Mouse (Mus musculus): ENCODE results near the gene Car3.
A peak's percentile ranks its signal among the peaks of the same experiment; 100 is the strongest.

Gene Car3

GRCm38 (mm10) chr3:14876325-14876918 lies 13.1 kb downstream of the Car3 start:
- DNase-seq: no peak

GRCm38 (mm10) chr3:14877251-14877909 lies 14.1 kb downstream of the Car3 start:
- no peak for DNase-seq

GRCm38 (mm10) chr3:14878749-14879223 lies 15.5 kb downstream of the Car3 start:
- DNase-seq: no peak

GRCm38 (mm10) chr3:14879293-14879692 lies 16.0 kb downstream of the Car3 start:
- no peak for DNase-seq

GRCm38 (mm10) chr3:14880277-14880676 lies 17.0 kb downstream of the Car3 start:
- no peak for DNase-seq

GRCm38 (mm10) chr3:14882005-14882404 lies 18.7 kb downstream of the Car3 start:
- DNase-seq: no peak

GRCm38 (mm10) chr3:14882756-14883155 lies 19.4 kb downstream of the Car3 start:
- no peak for DNase-seq

- DNase-seq: no peak
Measured at GRCm38 (mm10) chr3:14884826-14885225, 21.5 kb downstream of the Car3 start.

GRCm38 (mm10) chr3:14886102-14887098 lies 23.1 kb downstream of the Car3 start, which contains the start of gene Car2:
Gene Car2, plus strand, starts transcription at chr3:14886273.
- DNase-seq: peak; percentile 58 to 71

GRCm38 (mm10) chr3:14887134-14887666 lies 23.9 kb downstream of the Car3 start:
- DNase-seq: no peak

GRCm38 (mm10) chr3:14887686-14888295 lies 24.5 kb downstream of the Car3 start:
- peak; percentile 11 to 17 for DNase-seq

GRCm38 (mm10) chr3:14888549-14888948 lies 25.2 kb downstream of the Car3 start:
- no peak for DNase-seq

- DNase-seq: no peak
Measured at GRCm38 (mm10) chr3:14889085-14889484, 25.8 kb downstream of the Car3 start.

GRCm38 (mm10) chr3:14889716-14890409 lies 26.6 kb downstream of the Car3 start:
- DNase-seq: no peak

GRCm38 (mm10) chr3:14892991-14893390 lies 29.7 kb downstream of the Car3 start:
- DNase-seq: no peak

GRCm38 (mm10) chr3:14893700-14894099 lies 30.4 kb downstream of the Car3 start:
- DNase-seq: no peak

GRCm38 (mm10) chr3:14895333-14895732 lies 32.0 kb downstream of the Car3 start:
- no peak for DNase-seq

GRCm38 (mm10) chr3:14897770-14898169 lies 34.5 kb downstream of the Car3 start:
- DNase-seq: no peak

GRCm38 (mm10) chr3:14903380-14903779 lies 40.1 kb downstream of the Car3 start:
- no peak for DNase-seq

GRCm38 (mm10) chr3:14904165-14904564 lies 40.9 kb downstream of the Car3 start:
- DNase-seq: no peak

GRCm38 (mm10) chr3:14907271-14907670 lies 44.0 kb downstream of the Car3 start:
- no peak for DNase-seq
